Mouse (Mus musculus) T-cell, adult 2 months (primary cell): ENCODE data around the gene Wfdc1.

ENCODE experiments used
- DNase-seq: peaks from one replicate; pipeline ENCODE4 v3.0.0; 2022; ENCODE audit warnings: low spot score

Gene Wfdc1

DNA sequence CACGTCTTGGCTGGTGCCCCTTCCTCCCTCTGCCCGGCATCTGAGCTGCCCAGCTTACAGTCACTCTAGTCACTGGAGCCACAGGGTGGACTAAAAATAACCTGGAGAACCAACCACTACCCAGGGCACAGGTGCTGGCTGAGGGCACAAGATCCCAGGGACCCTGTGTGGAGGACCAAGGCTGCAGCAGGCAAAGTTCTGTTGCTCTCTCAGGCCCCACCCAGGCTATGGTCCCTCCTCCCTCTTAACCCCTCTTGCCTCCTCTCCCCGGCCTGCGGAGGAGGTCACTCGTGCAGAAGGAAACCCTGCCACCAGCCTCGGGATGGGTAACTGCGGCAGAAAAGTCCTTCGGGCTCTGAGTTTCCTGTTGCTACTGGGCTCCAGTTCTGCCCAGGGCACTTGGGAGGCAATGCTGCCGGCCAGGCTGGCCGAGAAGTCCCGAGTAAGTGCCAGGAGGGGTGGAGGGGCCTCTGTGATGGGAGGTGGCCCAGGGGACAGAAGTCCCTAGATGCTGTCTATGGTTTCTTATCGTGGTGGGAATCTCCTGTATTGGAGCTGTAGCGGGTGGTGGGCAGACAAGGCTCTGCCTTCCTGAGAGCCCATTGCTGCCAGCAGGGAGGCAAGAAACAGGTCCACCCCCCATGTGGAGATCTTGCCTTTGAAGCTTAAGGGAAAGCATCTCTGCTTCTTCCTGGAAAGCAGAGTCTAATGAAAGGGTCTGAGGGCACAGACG is at the start of gene Wfdc1:
Gene Wfdc1 (plus strand): TSS at position 147 of the 733 bp plus-strand sequence.
- DNase-seq, result no peak

DNA sequence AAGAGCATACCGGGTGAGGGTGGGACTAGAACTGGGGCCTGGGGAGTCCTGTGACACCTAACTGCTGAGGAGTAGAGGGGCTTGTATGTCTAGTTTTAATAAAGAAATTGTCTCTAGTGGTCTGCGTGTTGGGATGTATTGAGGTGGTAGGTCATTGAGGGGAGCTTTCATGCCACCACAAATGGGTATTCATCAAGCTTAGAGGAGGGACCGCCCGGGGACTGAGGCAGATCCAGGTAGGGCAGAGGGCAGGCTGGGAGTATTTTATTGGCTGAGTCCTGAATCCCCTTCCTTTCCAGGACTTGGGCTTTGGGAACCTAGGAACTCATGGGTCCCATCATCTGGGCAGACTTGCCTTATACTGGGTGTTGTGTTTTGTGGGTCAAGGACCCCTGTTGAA is 49.4 kb upstream of the Wfdc1 start:
- DNase-seq, result no peak

DNA sequence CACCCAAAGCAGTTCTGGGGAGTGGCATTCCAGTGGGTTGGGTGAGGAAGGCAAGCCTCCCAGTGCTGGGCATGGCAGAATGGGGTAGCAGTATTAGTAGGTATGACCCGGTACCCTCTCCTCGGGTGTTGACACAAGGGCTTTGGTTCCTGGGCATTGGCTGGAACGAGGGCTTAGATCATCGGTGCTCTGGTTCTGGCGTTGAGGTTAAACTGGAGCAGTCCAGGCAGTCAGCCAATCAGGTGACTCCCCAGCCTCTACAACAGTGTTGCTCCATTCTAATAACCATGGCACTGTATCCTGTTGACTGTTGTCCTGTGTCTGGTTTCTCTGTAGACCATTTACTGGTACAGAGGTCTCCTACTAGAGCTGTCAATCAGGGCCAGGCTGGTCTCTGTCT is 48.6 kb upstream of the Wfdc1 start:
- DNase-seq, result no peak

DNA sequence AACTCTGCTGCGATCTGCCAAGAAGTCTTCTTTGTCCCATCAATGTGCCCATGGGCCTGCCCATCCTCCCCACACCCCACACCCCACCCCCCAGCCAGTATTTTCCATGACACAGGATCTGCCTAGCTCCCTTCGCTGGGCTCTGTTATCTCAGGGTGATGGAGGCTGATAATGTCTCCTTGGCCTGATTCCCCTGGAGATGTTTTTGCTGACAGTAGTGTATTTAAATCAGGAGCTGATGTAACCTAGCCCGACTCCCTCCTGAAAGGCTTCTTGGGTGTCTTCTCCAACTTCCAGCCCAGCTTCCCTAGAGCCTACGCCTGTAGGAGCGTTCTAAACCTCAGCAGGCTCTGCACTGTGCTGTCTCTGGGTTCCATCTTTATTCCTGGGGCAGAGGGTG is 47.3 kb upstream of the Wfdc1 start:
- no peak for DNase-seq

DNA sequence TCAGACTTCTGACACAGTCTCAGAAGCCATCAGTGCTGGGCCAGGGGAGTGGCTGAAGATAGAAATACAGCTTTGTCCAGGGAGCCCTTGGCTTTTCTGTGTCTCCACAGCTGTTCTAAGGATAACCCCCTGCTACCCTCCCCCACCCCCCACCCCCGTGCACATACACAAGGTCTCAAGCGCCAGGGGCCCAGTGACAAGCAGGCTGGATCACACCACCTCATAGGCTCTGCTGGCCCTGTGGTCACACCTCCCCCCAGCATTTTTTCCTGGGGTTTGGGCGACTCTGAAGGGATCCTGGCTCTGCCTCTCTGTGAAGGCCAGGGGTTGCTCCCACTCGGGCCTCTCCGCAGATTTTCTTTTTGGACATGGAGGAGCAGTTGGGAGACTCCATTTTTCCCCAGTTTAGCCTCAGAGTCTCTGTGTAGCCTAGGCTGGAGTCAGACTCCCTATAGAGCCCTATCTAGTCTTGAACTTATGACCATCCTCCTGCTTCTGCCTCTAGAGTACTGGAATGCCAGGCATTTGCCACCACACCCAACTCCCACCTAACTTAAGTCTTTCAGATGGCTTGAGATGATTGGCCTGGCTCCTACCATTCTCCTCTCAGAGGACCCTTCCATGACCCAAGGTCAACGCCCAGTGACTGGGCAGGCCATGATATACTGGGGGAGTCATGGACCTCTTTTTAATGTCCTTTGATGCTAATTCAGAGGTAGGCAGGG is 45.9 kb upstream of the Wfdc1 start:
- DNase-seq, result no peak

DNA sequence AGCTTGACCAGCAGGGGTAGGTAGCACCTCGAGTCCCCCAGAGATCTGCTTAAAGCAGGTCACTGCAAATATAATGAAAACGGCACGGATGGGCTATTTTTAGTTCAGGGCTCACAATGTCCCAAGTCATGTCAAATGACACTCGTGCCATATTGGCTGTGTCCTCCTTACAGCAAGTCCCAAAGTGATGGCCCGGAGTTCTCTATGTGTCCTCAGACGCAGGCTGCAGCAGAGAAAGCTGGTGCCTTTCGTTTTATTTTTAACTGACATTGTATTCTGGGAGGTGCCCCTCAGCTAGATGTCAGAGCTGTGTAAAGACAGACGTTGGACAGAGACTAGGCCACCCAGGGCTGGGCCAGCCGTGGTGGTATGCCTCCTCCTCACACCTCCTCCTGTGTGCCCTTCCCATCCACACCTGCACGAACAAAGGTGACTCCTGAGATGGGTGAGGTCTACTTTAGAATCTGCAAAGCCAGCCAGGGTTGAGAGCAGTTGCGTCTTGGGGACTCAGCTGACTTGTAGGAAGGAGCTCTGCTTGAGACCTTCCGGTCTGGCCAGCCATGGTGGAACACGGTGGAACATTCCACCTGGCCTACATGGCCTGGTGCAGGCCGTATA is 45.2 kb upstream of the Wfdc1 start:
- no peak for DNase-seq

DNA sequence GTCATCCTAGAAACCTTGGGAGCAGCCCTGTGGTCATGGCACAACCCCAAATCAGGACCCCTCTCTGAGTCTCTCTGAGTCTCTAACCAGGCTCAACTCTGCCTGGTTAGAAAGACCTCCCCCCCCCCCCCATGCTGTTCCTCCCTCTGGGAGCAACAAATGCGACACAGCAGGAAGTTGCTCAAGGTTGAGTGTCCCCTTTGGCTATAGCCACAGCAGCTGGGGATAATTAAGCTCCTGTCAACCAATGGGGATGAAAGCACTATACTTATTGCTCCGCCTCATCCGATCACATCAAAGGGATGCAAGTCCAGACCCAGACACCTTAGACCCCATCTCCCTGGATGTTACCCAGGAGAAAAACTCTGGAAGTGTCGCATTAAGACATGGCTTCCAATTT is 43.6 kb upstream of the Wfdc1 start:
- no peak for DNase-seq

DNA sequence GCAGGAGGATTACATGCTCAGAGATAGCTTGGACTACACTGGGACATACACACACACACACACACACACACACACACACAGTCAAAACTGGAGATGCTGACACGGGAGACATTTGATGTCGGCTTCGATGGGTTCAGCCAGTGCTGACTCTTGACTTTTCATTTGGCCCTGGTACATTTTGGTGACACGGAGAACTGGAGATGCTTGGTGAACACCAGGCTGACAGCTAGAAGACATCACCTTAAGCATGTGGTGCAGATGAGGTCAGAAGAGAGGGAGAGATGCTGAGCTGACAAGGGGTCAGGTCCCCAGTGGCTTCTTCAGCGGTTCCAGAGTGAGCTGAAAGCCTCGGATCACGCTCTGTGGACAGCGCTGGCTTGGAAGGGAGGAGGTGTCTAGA is 43.1 kb upstream of the Wfdc1 start:
- DNase-seq, result no peak

DNA sequence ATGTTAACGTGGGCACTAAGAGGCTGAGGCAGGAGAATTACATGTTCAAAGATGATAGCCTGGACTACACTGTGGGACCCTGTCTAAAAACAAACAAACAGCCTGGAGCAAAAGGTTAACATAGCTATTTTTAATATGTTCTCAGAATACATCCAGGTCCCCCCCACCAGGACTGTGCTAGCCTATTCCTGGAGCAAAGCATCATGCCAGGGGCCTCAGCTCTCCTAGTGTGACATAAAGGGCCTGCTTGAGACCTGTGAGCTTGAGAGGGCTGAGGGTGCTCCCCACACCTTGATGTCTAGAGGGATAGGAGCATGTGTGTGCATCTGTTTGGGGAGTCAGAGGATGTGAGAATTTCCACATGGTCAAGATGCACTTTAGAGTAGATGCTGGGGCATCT is 42.4 kb upstream of the Wfdc1 start:
- DNase-seq, result no peak

DNA sequence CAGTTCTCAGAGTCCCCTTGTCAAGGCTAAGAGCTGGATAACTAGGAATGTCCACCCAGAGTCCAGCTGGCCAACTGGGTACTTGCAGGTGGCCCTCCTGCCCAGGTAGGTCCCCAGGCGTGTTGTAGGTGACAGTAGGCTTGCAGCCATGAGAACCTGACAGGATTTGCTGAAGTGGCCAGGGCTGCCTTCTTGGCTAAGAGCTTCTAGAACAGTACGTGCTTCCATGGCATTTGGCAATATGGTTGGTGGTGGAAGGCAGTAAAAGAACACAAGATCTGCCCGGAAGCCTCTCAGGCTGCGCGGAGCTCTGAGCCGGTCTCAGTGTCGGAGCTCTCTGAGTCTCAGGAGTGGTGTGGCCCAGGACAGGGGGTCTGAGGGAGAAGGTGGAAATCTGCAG is 41.2 kb upstream of the Wfdc1 start:
- no peak for DNase-seq

DNA sequence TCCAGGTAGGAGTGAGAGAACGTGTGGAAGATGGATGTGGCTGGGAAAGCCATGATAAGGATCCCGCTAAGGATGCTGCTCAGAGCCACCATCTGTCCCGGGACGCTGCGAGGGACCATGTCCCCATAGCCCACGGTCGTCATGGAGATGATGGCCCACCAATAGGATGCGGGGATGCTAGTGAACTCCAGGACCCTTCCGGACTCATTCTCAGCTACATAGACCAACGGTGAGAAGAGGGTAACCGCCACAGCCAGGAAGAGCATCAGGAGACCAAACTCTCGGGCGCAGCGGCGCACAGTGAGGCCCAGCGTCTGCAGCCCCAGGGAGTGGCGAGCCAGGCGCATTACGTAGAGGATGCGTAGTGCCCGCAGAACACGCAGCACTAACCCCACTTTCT is 40.4 kb upstream of the Wfdc1 start:
- no peak for DNase-seq

DNA sequence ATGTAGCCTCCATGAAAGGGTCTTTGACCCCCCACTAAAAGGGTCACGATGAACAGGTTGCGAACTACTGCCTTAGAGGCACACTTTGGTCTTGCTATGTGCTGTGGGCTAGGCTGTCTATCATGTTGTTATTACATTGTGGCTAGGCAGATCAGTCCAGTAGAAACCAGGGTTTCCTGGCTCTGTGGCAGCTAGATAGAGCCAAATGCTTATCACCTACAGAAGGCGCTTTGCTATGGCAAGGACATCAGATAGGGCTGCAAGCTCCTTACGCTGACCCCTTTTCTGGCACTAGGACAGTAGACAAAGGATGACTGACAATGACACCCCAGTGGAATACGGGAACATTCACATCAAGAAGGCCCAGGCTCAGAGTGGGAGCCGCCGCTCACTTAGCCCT is 39.0 kb upstream of the Wfdc1 start:
- no peak for DNase-seq

DNA sequence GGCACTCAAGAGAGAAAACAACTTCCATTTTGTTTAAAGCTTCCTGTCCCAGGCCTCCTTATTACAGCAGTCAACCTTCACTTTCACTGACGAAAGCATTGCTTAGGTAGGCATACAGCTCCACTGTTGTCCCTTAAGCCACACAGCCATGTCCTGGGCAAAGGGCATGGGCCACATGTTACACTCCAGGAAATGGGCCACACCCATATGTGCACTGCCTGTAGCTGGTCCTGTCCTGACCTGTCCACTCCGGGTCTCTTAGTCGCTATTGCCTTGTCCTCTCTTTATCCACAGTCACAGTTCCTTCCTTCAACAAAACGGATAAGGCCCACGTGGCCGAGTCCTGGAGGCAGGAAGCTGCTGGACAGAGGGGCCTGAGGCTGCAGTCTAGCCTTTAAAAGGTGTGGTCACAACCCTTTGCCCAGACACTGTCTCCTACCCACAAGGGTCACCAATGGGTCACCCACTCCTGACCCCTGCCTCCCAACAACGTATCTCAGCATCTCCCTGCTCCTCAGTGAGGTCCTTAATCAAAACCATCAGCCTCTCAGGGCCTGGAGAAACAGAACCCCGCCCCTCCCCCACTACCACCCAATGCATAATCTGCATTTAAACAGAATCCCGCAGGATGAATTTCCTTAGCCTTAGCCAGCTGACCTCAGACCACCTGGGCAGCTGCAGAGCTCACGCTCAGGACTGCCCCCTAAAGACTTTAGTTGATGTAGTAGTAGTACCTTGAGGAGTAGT is 38.4 kb upstream of the Wfdc1 start:
- no peak for DNase-seq

DNA sequence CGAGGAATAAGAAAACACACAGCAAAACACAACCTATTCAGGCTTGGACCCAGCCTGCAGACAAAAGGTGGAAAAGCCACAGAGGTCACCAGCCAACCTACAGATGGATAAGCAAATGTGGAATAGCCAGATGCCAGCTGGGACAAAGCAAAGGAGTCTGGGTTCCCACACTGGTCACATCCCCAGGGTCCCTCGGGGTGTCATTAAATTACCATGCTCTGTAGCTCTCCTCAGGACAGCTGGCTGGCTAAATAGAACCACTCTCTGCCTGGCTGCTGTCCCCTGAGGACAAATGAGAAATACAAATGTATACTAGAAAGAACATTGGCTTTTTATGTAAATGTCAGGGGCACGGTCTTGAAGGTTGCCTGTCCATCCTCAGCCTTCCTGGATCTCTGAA is 35.3 kb upstream of the Wfdc1 start:
- no peak for DNase-seq

DNA sequence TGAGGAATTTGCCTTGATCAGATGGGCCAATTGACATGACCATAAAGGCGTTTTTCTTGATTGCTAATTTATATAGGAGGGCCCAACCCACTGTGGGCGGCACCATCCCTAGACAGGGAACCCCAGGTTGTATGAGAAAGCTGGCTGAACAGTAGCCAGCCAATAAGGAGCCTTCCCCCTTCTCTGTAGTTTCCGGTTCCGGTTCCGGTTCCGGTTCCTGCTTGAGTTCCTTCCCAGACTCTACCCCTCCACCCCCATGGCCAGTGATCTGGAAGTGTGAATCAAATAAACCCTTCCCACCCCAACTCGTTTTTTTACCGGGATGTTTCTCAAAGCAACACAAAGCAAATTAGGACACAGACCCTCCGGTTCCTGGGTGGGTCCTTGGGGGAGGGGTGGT is 33.9 kb upstream of the Wfdc1 start:
- DNase-seq, result no peak

DNA sequence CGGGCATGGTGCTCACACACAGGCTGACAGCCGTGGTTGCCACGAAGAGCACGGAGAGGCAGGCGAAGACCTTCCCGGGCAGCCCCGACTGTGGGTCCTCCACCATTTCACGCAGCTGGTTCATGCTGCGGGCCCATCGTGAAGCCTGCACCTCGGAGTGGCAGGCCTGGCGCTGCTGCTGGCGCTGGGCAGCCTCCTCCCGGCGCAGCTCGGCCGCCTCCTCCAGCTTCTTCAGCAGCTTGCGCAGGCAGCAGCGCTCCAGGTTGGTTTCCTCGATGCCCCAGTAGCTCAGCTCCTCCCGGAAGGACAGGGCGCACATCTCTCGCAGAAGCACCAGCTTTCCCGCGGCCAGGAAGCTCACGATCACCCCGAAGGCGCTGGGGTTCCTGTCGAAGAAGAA is 33.3 kb upstream of the Wfdc1 start:
- DNase-seq, result no peak

DNA sequence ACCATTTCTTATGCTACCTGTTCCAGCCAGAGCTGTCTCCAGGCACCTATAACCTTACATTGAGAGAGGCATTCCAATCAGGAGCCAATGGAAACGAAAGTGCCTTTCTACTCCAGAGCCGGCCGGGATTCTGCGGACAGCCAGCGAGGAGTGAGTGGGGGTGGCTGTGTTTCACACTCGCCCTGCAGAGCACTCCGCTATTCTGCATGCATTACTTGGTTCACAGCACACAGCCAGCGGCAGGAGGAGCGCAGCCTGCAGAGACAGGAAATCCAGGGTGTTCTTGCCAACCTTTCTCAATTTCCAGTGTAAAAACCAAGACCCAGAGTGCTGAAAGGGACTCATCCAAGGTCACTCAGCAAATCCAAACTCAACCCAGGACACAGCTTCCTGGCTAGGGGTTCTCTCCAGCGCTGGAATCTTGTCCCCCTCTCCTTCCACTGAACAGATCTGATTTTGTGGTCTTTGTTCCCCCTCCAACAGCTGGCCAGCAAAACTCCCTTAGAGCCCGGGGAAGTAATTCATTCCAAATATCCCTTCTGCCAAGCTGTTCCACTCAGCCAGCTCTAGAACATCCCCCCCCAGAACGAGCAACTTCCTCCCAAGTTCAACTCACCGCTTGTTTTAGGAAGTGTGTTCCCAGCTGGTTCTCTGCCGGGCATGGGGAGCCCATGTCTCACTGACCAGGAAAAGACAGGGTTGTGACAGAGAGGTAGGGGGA is 31.4 kb upstream of the Wfdc1 start:
- DNase-seq, result no peak

DNA sequence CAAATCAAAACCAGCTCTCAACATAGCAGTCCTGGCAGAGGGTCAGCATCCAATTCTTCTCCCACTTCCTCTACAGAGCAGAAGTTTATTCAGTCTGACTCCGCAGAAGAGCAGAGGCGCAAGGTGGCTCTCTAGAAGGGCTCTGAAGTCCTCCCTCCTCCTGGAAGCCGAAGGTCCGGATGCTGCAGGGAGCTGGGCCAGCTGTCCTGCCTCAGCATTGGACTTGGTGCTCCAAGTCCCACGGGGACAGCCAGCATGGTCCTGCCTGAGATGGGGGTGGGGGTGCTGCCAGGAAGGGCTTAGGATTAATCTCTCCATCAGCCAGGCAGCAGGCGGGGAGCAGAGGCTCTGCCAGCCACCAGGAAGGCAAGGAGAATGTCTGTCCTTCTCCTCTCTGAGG is 30.8 kb upstream of the Wfdc1 start, which contains the start of gene Kcng4:
Gene Kcng4 (minus strand): TSS at position 303 of the 400 bp plus-strand sequence.
- no peak for DNase-seq

DNA sequence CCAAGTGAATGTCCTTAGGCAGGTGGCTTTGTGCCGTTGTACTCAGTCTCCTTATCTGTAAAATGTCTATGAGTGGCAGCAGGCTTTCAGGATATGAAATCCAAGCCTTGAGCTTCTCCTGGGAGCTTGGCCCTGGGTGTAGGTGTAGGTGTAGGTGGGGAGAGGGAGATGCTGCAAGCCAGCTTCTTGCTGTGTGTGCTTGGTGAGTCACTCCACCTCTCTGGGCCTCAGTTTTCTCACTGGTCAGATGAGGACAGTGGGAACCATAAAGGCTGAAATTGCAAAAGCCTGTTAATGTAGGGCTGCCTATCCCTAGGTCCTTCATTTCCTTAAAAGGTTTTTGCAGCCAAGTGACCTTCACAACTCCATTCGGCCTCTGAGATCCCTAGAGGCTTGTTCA is 30.2 kb upstream of the Wfdc1 start:
- DNase-seq, result no peak

DNA sequence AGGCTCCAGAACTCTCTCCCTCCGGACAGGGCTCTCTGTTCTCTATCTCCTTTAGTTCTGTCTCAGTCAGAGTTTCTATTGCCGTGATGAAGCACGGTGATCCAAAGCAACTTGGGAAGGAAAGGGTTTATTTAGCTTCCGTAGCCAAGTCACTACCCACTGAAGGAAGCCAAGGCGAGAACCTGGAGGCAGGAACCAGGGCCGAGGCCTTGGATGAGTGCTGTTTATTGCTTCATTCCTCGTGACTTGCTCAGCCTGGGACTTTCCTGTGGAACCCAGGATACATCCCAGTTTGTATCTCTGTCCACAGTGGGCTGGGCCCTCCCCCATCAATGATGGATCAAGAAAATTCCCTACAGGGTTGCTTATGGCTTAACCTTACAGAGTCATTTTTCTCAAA is 29.4 kb upstream of the Wfdc1 start:
- DNase-seq, result no peak

DNA sequence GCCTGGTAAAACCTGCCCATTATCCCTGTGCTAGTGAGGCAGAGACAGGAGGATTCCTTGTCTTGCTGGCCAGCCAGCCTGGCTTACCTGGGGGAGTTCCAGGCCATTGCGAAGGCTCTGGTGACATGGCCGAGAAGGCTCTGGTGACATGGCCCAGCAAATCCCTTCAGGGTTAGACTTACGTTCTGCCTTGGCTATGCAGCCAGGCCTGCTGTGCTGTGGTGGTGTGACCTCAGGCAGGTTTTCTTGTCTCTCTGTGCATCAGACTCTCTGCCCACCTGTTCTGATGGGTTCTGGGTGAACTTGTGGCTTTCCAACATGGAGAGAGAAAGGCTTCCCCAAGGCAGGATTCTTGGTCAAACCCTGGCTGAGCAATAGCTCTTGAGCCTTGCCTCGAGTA is 28.8 kb upstream of the Wfdc1 start:
- no peak for DNase-seq

DNA sequence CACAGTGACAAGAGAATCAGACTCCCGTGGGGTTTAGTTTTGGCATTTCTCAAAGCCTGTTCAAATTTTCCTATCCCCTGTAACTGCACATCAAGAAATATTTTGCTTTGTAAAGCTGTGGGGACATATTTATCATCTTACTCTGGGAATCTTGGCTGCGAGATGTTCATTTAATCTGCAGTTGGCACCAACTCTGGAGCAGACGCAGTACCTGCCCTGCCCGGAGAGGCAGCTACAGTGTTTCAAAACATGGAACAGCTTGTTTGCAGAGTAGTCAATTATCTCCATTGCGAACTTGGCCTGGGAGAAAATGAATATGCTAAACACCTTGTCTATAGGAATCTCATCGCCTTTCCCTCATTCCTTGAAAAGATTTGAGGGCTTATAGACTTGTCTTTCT is 27.9 kb upstream of the Wfdc1 start:
- no peak for DNase-seq
